Mouse (Mus musculus) liver, postnatal 0 days (tissue): Measurements from ENCODE around the gene Igsf3.

Experiments
- CTCF ChIP-seq: sonication (generic); IDR thresholded peaks from 2 replicates; pipeline ENCODE4 v1.5.1; 2016; ENCODE audit warnings: antibody characterized with exemption, low read depth
- EP300 ChIP-seq: IDR thresholded peaks from 2 replicates; pipeline ENCODE4 v1.6.1; 2016; ENCODE audit warnings: antibody characterized with exemption, low read depth, mild to moderate bottlenecking

GRCm38 (mm10) chr3:101490515-101490914, 113.6 kb downstream of the Igsf3 start:
- TF ChIP-seq CTCF (no peak), EP300 (no peak)
